Mouse (Mus musculus) left cerebral cortex, postnatal 10 days (tissue): ENCODE measurements around the gene Apoa1. TPM values are rescaled to one million over a fixed set of nuclear protein-coding genes. Genes with fewer than 3 reads are reported as not detected.

Source experiments
- DNase-seq, 2 experiments: peaks; one replicate each; pipeline ENCODE4 v3.0.0; 2021 to 2022; ENCODE audit warnings: low spot score in 2 of 2, mixed read lengths in 1 of 2; ENCODE audit errors: extremely low spot score in 1 of 2
- intact Hi-C: fragments of 180-260 bp; cut with DNase I; formaldehyde crosslinking; loops from one replicate; pipeline ENCODE4 v1.15.1; 2025
- total RNA-seq, 2 experiments: library from RNA; stranded (reverse); gene quantifications; 2 replicates each; pipeline ENCODE4 v1.2.3; 2021

Apoa1 gene
- total RNA-seq, 2 experiments from 2014 or later = 0.47 to 0.56 TPM

DNA sequence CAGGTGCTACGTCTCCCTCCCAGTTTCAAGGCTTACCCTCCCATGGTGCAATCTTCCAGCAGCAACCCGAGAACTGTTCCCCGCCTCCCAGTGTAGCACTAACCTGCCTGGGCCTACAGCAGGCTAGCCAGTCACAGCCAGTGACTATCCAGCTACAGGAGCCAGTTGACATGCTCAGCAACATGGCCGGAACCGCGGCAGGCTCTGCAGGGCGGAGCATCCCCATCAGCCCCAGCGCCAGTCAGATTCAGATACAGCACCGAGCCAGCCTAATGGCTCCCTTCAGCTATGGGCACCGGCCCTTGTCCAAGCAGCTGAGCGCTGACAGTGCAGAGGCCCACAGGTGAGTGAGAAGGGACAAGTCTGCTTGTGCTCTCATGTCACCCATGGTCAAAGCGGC lies 17.9 kb upstream of the Apoa1 start:
- intact Hi-C loops = no loop called here
- DNase-seq = no peak

DNA sequence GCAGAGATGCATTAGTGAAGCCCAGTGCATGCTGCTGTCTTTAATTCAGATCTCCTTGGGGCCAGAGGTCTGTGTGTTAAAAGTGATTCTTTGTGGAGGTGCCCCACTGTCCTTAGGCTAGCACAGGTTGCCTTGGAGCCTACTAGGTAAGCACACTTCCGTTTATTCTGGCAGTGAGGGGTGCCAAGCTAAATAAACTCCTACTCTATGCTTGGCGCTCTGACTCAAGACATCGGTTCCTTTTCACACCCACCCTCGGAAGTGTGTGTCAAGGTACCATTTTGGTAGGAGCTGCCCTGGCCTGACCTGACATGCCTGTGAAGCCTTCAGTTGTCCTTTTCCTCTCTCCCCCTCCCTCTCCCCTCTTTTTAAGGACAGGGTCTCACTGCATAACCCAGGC lies 14.1 kb upstream of the Apoa1 start:
- DNase-seq = no peak
- intact Hi-C loops = no loop called here

DNA sequence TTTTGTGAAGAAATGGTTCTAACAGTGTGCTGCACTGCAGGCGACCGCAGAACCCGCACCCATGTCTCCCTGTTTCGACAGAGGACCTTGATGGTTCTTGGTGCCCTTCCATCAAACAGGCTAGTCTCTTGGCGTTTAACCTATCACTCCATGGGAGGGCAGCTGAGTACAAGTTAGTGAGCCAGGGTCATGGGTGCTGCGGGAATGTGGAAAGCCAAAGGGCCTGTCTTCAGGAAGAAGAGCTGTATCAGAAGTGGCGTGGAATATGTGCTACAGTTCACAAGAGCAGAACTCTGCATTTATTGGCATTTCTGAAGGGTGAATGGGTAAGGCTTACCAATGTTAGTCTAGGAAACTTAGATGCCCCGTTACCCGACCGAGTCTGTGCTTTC lies 13.4 kb upstream of the Apoa1 start:
- intact Hi-C loops = no loop called here
- DNase-seq = no peak

DNA sequence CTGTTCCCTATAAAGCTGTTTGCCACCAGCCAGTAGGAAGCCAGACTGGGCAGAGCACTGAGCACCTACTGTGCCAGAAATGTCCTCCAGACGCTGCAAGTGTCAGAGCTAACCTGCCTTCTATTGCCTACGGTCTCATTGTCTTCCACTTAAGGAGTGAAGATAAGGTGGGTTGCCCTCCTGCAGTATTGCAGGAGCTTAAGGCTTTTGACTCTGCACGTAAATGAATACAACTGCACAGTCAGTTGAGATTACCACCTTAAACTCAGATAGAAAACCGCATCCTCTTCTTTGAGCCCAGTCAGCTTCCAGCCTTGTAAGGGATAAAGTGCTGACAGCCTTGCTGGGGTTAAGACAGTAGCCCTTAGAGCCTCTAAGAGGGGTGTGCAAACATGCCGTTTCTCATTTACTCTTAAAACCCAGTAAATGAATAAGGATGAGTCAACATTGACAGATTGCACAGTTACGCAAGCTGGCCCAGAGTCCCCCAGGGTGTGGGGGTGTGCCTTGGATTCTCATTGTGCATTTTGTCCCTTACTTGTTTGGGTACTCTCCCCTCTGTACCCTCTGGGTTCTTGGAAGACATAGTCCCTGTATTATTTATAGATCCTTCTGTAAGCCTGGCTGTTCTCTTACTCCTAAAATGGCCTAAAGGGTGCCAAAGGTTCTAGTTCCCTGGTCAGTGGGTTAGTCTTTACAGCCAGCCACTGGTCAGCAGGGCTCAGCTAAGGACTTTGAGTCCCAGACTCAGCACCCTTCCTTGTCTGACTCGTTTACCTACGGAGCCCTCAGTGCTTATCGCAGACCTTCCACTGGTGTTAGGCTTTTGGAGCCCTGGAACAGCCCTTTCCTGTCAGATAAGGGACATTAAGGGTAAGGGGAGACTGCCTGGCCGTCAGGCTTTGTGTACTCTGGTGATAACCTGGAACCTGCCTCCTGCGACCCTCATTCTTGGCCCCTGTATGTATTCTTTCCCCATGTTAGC lies 12.8 kb upstream of the Apoa1 start:
- intact Hi-C loops = no loop called here
- DNase-seq = no peak

DNA sequence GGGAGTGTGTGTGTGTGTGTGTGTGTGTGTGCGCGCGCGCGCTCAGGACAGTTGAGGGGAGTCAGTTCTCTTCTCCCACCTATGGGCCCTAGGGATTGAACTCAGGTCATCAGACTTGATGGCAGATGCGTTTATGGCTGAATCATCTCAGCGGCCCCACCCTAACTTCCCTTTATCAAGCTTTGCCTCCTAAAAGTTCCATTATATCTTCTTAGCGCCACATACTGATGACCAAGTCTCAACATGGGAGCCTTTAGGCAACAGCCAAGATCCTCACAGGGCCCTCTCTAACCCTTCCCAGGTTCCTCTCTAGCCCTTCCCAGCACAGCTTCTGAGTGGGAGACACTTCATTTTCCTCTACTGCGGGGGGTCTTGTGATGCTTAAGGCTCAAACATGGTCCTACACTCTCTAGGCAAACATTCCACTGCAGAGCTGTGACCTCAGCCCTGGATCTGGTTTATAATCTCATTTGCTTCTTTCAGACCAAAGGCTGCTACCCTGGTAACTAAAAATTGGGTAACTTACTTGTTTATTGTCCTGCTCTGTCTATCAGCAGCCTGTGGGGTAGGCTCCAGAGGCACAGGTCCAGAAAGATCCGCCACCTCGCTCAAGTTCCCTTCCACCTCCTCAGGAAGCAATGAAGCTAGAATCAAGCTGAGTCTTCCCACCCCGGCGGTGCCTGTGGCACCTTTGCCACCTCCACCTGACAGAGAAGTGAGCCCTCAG lies 11.5 kb upstream of the Apoa1 start:
- intact Hi-C loops = no loop called here
- DNase-seq = no peak

DNA sequence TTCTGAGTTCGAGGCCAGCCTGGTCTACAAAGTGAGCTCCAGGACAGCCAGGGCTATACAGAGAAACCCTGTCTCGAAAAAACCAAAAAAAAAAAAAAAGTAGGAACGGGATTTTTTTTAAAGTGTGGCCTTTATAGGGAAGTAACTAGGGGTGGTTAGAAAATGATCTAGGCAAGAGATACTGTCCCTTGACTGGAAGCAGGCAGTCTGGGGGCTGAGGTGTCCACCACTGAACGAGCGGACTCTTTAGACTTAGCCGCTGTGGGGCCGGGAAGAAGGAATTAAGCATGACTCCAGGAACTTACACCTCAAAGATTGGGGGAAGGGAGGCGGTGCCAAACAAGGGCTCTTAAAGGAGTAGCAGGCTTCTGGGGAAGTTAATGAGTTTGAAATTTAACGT lies 10.2 kb upstream of the Apoa1 start:
- intact Hi-C loops = no loop called here
- DNase-seq = no peak

DNA sequence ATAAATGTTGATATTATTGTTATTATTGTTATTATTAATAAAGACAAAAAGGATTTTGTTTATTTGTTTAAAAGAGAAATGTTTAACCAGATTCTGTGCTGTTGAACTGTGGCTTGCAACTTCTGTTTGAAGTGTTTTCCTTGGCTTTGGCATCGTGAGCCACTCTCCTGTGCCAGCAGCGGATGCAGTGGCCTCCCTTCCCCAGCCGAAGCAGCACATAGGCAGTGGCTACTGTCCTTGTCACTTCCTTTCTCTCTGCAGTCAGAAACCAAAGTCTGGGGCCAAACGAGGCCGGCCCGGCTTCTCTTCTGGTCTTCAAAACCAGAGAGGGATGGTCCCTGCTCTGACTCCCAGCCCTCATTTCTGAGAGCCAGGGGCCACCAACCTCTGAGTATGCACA lies 5.3 kb upstream of the Apoa1 start:
- intact Hi-C loops = no loop called here
- DNase-seq = peak in 1 of 2 experiments; percentile 63

DNA sequence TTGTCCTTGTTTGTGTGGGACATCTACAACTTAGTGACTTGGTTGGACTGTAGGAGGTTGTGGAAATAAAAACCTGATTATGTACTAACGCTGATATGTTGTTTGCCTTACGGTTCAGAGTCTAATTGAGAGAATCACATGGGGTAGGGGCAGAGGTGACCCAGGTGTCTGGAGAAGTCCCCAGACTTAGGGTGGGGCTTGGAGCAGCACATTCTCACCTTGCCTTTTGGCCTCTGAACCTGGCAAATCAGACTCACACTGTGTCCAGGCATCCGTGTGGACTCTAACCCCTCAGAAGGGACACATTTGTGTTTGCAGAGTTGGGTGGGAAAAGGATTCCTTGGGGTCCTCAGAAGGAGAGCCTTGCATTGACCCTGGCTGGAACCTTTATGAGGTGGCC lies 4.3 kb upstream of the Apoa1 start:
- DNase-seq = no peak
- intact Hi-C loops = no loop called here

DNA sequence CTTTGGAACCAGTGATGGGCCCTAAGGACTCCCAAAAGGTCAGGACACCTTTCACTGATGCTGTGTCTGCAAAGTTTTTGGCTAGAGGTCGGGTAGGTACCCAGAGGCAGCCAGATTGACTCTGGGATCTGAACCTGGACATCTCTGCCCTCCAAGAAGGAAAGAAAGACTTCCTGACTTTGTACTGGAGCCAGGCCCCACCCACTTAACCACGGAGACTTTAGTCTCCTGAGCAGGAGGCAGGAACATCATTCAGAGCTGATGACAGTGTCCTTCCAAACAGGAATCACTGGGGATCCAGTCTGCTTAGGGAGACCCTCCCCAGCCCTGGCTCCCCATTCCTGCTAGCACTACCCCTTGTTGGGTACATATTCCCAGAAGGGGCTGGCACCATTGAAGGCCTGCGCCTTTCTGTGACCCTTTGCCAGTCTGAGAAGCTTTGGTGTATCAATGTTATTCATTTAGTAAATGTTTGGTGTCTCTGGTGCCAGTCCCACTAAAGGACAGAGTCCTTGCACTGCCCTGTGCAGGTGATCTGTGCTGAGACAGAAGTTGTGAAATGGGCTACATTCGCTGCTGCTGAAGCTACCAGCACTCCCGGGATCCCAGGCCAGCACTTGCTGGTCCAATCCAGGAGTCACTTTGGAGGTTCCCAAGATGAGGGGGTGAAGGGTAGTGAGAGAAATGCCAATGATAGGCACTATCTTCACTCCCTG lies 3.3 kb upstream of the Apoa1 start:
- DNase-seq = no peak
- intact Hi-C loops = no loop called here

DNA sequence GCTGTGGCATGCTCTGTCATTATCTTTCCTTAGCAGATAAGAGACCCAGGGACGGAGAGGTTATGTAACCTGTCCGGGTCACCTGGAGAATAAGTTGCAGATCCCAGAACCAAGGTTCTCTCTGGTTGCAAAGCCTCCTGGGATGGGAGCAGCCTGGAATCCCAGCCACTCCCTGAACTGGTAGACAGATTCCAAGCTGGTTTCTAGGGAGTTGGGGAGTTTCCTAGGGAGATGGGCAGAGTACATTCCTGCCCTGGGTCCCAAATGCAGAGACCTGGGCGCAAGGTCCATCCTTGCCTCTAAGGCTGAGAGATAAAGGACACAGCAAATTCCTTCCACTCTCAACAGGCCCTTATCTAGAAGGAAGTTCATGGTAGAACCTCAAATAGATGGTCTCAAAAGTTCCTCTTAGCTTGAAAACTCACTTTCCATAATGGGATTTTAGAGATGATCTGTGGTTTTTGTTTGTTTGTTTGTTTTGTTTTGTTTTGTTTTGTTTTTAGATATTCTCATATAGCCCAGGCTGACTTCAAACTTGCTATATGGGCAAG lies 1.2 kb upstream of the Apoa1 start:
- no peak for DNase-seq
- intact Hi-C loops = no loop called here

DNA sequence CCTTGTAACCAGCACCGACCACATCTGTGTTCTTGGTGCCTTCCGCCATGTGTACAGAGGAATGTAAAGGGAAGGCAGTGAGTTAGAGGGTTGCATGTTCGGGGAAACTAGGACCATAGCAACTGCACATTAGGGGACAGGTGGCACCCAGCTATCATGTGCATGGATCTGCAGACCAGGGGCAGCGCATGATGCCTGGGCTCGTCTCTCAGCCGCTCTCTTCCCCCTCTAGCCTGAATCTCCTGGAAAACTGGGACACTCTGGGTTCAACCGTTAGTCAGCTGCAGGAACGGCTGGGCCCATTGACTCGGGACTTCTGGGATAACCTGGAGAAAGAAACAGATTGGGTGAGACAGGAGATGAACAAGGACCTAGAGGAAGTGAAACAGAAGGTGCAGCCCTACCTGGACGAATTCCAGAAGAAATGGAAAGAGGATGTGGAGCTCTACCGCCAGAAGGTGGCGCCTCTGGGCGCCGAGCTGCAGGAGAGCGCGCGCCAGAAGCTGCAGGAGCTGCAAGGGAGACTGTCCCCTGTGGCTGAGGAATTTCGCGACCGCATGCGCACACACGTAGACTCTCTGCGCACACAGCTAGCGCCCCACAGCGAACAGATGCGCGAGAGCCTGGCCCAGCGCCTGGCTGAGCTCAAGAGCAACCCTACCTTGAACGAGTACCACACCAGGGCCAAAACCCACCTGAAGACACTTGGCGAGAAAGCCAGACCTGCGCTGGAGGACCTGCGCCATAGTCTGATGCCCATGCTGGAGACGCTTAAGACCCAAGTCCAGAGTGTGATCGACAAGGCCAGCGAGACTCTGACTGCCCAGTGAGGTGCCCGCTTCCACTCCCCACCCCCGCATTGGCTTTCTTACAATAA lies 1.4 kb downstream of the Apoa1 start:
- peak; percentile 89 to 92 for DNase-seq
- intact Hi-C loops = no loop called here

DNA sequence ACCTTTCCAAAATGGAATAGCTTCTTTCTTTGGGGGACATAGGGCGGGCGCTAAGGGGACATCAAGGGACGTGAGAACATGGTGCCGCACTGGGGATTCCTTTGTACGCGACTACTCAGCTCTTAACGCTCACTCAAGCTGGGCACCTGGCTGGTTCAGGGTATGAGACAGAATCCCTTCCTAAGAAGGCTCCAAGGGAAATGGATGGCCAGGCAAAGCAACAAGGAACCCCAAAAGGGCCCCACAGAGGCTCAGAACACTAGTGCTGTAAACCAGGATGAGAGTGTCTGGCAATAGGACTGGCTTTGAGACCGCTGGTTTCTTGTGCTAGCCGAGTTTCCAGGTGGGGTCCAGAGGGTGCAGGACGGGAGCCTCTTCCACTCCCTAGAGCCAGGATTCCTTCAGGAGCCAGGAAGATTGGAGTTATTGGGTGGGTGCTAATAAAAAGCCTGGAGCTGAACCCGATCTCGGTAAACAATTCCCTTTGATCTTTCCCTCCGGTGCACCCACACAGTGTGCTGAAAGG lies 2.1 kb downstream of the Apoa1 start:
- intact Hi-C loops = no loop called here
- DNase-seq = no peak

DNA sequence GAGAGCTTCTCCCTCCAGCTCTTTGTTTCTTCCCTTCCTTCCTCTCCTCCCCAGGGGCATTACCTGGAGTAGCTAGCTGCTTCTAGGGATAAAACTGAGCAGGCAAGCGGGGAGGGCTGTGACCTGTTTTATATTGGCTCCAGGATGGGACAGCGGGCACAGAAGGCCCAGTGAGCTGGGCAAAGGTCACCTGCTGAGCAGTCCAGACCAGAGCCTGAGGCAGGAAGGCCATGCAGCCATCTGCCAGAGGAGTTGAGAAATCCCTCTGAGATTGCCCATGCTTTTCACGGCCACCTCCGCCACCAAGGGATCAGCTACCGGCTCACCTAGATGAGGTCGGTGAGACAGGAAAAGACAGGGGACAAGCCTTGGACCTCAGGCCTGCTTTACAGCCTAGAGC lies 6.8 kb downstream of the Apoa1 start:
- no peak for DNase-seq
- intact Hi-C loops = no loop called here

DNA sequence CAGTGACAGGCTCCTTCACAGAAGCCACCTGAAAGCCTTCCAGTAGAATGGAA lies 7.0 kb downstream of the Apoa1 start, which contains the start of gene Apoc3:
TSS of gene Apoc3 (minus strand) at position 41 of the 53 bp plus-strand sequence.
- intact Hi-C loops = no loop called here
- no peak for DNase-seq

DNA sequence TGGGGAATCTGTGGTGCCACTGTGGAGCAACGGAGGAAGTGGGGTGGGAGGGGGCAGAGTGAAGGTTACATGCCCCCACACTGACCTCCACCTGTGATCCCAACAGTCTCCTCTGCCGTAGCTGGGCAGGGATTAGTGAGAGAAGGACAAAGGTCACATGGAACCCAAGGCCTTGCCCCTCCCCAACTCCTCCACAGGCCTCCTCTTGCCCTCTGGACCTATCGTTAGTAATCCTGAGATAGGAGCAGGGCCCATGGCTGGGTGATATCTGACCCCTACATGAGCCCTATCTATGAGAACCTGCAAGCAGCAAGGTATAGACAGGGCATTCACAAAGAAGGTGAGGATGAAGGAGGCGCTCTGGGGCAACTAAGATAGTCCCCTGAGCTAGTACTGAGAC lies 7.3 kb downstream of the Apoa1 start:
- intact Hi-C loops = no loop called here
- DNase-seq = no peak

DNA sequence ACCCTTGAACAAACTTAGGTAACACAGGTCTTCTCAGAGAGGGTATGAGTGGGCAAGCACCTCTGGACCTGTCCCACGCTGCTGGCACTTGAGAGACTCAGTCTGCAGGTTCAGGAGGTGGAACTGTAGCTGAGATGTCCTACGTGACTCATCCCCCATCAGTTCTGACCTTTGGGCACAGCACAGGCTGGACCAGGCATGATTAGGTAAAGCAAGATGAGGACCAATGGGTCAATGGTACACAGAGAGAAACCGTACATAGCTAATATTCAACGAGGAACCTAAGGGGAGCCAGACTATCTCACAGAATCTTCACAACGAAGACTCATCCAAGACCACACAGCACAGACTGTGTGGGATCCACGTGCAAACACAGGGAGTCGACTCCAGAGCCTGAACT lies 10.5 kb downstream of the Apoa1 start:
- intact Hi-C loops = no loop called here
- DNase-seq = no peak

DNA sequence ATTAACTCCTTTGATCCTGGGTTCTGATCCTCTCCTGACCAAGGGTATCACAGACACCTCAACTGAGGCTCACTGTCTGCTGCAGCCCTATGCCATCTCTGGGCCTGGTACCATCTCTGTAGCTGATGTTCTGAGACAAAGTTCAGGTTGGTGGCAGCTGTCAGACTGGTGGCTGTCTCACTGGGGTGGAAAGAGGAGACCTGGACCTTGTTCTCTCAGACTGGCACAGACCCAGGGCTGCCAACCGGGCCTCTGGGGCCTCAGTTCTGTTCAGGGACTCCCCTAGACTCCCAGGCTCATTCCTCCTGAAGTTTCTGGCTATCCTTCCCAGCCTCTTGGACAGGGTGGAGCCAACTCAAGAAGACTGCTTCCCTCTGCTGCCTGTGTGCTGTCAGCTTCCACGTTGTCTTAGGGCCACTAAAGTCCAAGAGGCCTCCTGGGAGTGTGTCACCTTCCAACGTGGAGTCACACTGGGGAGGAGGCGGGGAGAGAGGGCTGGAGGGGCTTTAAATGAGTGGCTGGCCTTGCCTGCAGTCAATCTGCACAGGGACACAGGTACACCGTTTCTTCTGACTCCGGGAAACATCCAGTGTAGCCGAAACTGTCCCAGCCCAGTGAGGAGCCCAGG lies 12.3 kb downstream of the Apoa1 start, which contains the start of gene Apoa4:
TSS of gene Apoa4 (plus strand) at position 171 of the 628 bp plus-strand sequence.
- no peak for DNase-seq
- intact Hi-C loops = no loop called here

DNA sequence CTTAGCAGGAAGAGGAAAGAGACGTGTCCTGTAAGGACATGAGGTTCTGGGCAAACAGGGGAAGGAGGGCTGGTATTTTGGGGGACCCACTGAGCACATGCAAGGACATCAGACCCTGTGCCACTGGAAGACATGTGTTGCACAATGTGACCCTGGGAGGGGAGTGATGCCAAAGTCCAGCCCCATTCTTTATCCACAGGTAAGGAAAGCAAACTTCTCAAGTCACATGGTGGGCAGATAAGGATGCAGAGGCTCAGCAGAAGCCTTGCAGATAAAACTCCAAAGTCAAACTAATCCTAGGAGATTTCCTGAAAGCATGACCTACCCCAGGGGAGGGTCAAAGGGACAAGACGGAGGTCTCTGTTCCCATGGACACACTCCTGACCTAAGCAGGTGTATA lies 13.4 kb downstream of the Apoa1 start:
- intact Hi-C loops = no loop called here
- no peak for DNase-seq
